Mouse (Mus musculus): Measurements from ENCODE around the gene Fcgr1.
"Not testable (repeated sequence)": the region's sequence is repeated elsewhere in the genome, so short reads cannot be mapped to it uniquely, and the experiment has no call there.

Fcgr1 gene

GRCm38 (mm10) chr3:96277800-96278624 is 15.8 kb downstream of the Fcgr1 start:
- in situ Hi-C loops (cut with MboI, MseI), result no loop called here

GRCm38 (mm10) chr3:96277428-96277799 is 16.4 kb downstream of the Fcgr1 start:
- in situ Hi-C loops (cut with MboI, MseI), result no loop called here

GRCm38 (mm10) chr3:96273591-96274465 is 19.9 kb downstream of the Fcgr1 start:
- in situ Hi-C loops (cut with MboI, MseI), result no loop called here

- in situ Hi-C loops (cut with MboI, MseI), result no loop called here
Measured at GRCm38 (mm10) chr3:96269511-96270474, 24.0 kb downstream of the Fcgr1 start, which contains the start of gene Hist2h2bb. TSS of gene Hist2h2bb (plus strand) at chr3:96269752.

- in situ Hi-C loops (cut with MboI, MseI), result not testable (repeated sequence)
Measured at GRCm38 (mm10) chr3:96268776-96269378, 24.9 kb downstream of the Fcgr1 start.

- in situ Hi-C loops (cut with MboI, MseI), result no loop called here
Measured at GRCm38 (mm10) chr3:96268051-96268775, 25.6 kb downstream of the Fcgr1 start, which contains the start of gene Hist2h3b. TSS of gene Hist2h3b (plus strand) at chr3:96268654.

GRCm38 (mm10) chr3:96267541-96267940 is 26.2 kb downstream of the Fcgr1 start:
- in situ Hi-C loops (cut with MboI, MseI), result no loop called here

- in situ Hi-C loops (cut with MboI, MseI), result no loop called here
Measured at GRCm38 (mm10) chr3:96266132-96266710, 27.5 kb downstream of the Fcgr1 start.

- in situ Hi-C loops (cut with MboI, MseI), result no loop called here
Measured at GRCm38 (mm10) chr3:96264404-96264949, 29.3 kb downstream of the Fcgr1 start.

GRCm38 (mm10) chr3:96263558-96264403 is 30.0 kb downstream of the Fcgr1 start:
- in situ Hi-C loops (cut with MboI, MseI), result no loop called here

GRCm38 (mm10) chr3:96262979-96263550 is 30.7 kb downstream of the Fcgr1 start, which contains the start of gene Hist2h4:
TSS of gene Hist2h4 (minus strand) at chr3:96263311.
- in situ Hi-C loops (cut with MboI, MseI), result no loop called here

GRCm38 (mm10) chr3:96262216-96262875 is 31.4 kb downstream of the Fcgr1 start:
- in situ Hi-C loops (cut with MboI, MseI), result no loop called here

GRCm38 (mm10) chr3:96261623-96262022 is 32.1 kb downstream of the Fcgr1 start:
- in situ Hi-C loops (cut with MboI, MseI), result no loop called here

GRCm38 (mm10) chr3:96260220-96260619 is 33.5 kb downstream of the Fcgr1 start:
- in situ Hi-C loops (cut with MboI, MseI), result no loop called here

- in situ Hi-C loops (cut with MboI, MseI), result no loop called here
Measured at GRCm38 (mm10) chr3:96257190-96257589, 36.6 kb downstream of the Fcgr1 start.

- in situ Hi-C loops (cut with MboI, MseI), result no loop called here
Measured at GRCm38 (mm10) chr3:96255926-96256593, 37.7 kb downstream of the Fcgr1 start.
